Mouse (Mus musculus): ENCODE measurements around the gene Kremen2. TPM values are rescaled to one million over a fixed set of nuclear protein-coding genes. Genes with fewer than 3 reads are reported as not detected.

Gene Kremen2
- polyA plus RNA-seq (2015; fragmentation: Nextera tagmentation; extraction: Ambion mirVana), result 0.41 and 1.0 TPM in 2 replicates

- Histone ChIP-seq H3K4me2 (ENCODE audit: low read length) (peak within 1 kb of the TSS; percentile 68), H3K27me3 (replicated peaks; ENCODE audit: control insufficient read depth, insufficient read depth, low read length) (peaks cover 55% of the 10 kb centered on the region), H3K27ac (ENCODE audit: low read length) (no peak within 1 kb of the TSS), H3K36me3 (ENCODE audit: control insufficient read depth, insufficient read depth) (no peaks in the 10 kb centered on the region), H3K4me1 (replicated peaks; ENCODE audit: control insufficient read depth, insufficient read depth, low read length) (peaks cover 23% of the 10 kb centered on the region), H3K9me3 (ENCODE audit: control insufficient read depth, low read length) (no peaks in the 10 kb centered on the region), H3K4me3 (replicated peaks; ENCODE audit: low read length) (peak within 1 kb of the TSS; percentile 46), H3K9ac (replicated peaks; ENCODE audit: low read depth, low read length) (peak within 1 kb of the TSS; percentile 61)
- WGBS, result under 1% methylated on average over 38 of the region's 45 CpGs
- no peak for ATAC-seq
These were observed at the start of gene Kremen2 for GRCm38 (mm10) chr17:23745301-23746251. Gene Kremen2, minus strand, starts transcription at chr17:23745833.

GRCm38 (mm10) chr17:23795323-23795722 is 49.7 kb upstream of the Kremen2 start:
- 95% methylated on average over 8 of the region's 8 CpGs for WGBS
- no peak overlapping the region for H3K4me3 ChIP-seq (replicated peaks; ENCODE audit: low read length)
- H3K9me3 ChIP-seq (ENCODE audit: control insufficient read depth, low read length), result no peaks in the 10 kb centered on the region
- no peaks in the 10 kb centered on the region for H3K36me3 ChIP-seq (ENCODE audit: control insufficient read depth, insufficient read depth)
- H3K27me3 ChIP-seq (replicated peaks; ENCODE audit: control insufficient read depth, insufficient read depth, low read length), result no peaks in the 10 kb centered on the region
- no peak for ATAC-seq
- no peak overlapping the region for H3K9ac ChIP-seq (replicated peaks; ENCODE audit: low read depth, low read length)
- no peak overlapping the region for H3K4me2 ChIP-seq (ENCODE audit: low read length)
- peaks cover 11% of the 10 kb centered on the region for H3K4me1 ChIP-seq (replicated peaks; ENCODE audit: control insufficient read depth, insufficient read depth, low read length)
- H3K27ac ChIP-seq (ENCODE audit: low read length), result no peak overlapping the region

GRCm38 (mm10) chr17:23791079-23791357 is 45.4 kb upstream of the Kremen2 start:
- 44% methylated on average over 2 of the region's 2 CpGs for WGBS
- no peak for ATAC-seq

GRCm38 (mm10) chr17:23790269-23791078 is 44.8 kb upstream of the Kremen2 start, which contains the start of gene Srrm2:
Gene Srrm2, plus strand, starts transcription at chr17:23790532.
- Histone ChIP-seq H3K27ac (ENCODE audit: low read length) (peak within 1 kb of the TSS; percentile 77), H3K9ac (replicated peaks; ENCODE audit: low read depth, low read length) (peak within 1 kb of the TSS; percentile 89), H3K4me2 (ENCODE audit: low read length) (peak within 1 kb of the TSS; percentile 85), H3K9me3 (ENCODE audit: control insufficient read depth, low read length) (no peaks in the 10 kb centered on the region), H3K4me3 (replicated peaks; ENCODE audit: low read length) (peak within 1 kb of the TSS; percentile 53), H3K4me1 (replicated peaks; ENCODE audit: control insufficient read depth, insufficient read depth, low read length) (peaks cover 24% of the 10 kb centered on the region), H3K27me3 (replicated peaks; ENCODE audit: control insufficient read depth, insufficient read depth, low read length) (no peaks in the 10 kb centered on the region), H3K36me3 (ENCODE audit: control insufficient read depth, insufficient read depth) (no peaks in the 10 kb centered on the region)
- ATAC-seq, result peak; percentile 18; the same call in 1 of the 2 replicates
- 1% methylated on average over 29 of the region's 29 CpGs for WGBS

More at GRCm38 (mm10) chr17:23791079-23791357, 45.4 kb upstream of the Kremen2 start:
- Histone ChIP-seq H3K4me3 (replicated peaks; ENCODE audit: low read length) (peak overlapping the region; percentile 53), H3K9me3 (ENCODE audit: control insufficient read depth, low read length) (no peaks in the 10 kb centered on the region), H3K4me1 (replicated peaks; ENCODE audit: control insufficient read depth, insufficient read depth, low read length) (peaks cover 23% of the 10 kb centered on the region), H3K9ac (replicated peaks; ENCODE audit: low read depth, low read length) (no peak overlapping the region), H3K27ac (ENCODE audit: low read length) (no peak overlapping the region), H3K36me3 (ENCODE audit: control insufficient read depth, insufficient read depth) (no peaks in the 10 kb centered on the region), H3K27me3 (replicated peaks; ENCODE audit: control insufficient read depth, insufficient read depth, low read length) (no peaks in the 10 kb centered on the region), H3K4me2 (ENCODE audit: low read length) (peak overlapping the region; percentile 85)

- H3K9me3 ChIP-seq (ENCODE audit: control insufficient read depth, low read length), result no peaks in the 10 kb centered on the region
- peak overlapping the region; percentile 77 for H3K27ac ChIP-seq (ENCODE audit: low read length)
- H3K36me3 ChIP-seq (ENCODE audit: control insufficient read depth, insufficient read depth), result no peaks in the 10 kb centered on the region
- 12% methylated on average over 8 of the region's 8 CpGs for WGBS
- peaks cover 28% of the 10 kb centered on the region for H3K4me1 ChIP-seq (replicated peaks; ENCODE audit: control insufficient read depth, insufficient read depth, low read length)
- peak overlapping the region; percentile 53 for H3K4me3 ChIP-seq (replicated peaks; ENCODE audit: low read length)
- H3K27me3 ChIP-seq (replicated peaks; ENCODE audit: control insufficient read depth, insufficient read depth, low read length), result no peaks in the 10 kb centered on the region
- peak overlapping the region; percentile 89 for H3K9ac ChIP-seq (replicated peaks; ENCODE audit: low read depth, low read length)
- H3K4me2 ChIP-seq (ENCODE audit: low read length), result peak overlapping the region; percentile 85
- no peak for ATAC-seq
These were observed 44.2 kb upstream of the Kremen2 start for GRCm38 (mm10) chr17:23789749-23790268.

GRCm38 (mm10) chr17:23788973-23789372 is 43.3 kb upstream of the Kremen2 start:
- H3K4me3 ChIP-seq (replicated peaks; ENCODE audit: low read length), result no peak overlapping the region
- ATAC-seq, result no peak
- no peaks in the 10 kb centered on the region for H3K36me3 ChIP-seq (ENCODE audit: control insufficient read depth, insufficient read depth)
- no peak overlapping the region for H3K27ac ChIP-seq (ENCODE audit: low read length)
- no peaks in the 10 kb centered on the region for H3K9me3 ChIP-seq (ENCODE audit: control insufficient read depth, low read length)
- WGBS, result 93% methylated on average over 4 of the region's 4 CpGs
- no peaks in the 10 kb centered on the region for H3K27me3 ChIP-seq (replicated peaks; ENCODE audit: control insufficient read depth, insufficient read depth, low read length)
- H3K9ac ChIP-seq (replicated peaks; ENCODE audit: low read depth, low read length), result no peak overlapping the region
- peaks cover 28% of the 10 kb centered on the region for H3K4me1 ChIP-seq (replicated peaks; ENCODE audit: control insufficient read depth, insufficient read depth, low read length)
- no peak overlapping the region for H3K4me2 ChIP-seq (ENCODE audit: low read length)

- ATAC-seq, result peak; percentile 49
- Histone ChIP-seq H3K27me3 (replicated peaks; ENCODE audit: control insufficient read depth, insufficient read depth, low read length) (no peaks in the 10 kb centered on the region), H3K36me3 (ENCODE audit: control insufficient read depth, insufficient read depth) (no peaks in the 10 kb centered on the region), H3K4me2 (ENCODE audit: low read length) (peak overlapping the region; percentile 64), H3K9ac (replicated peaks; ENCODE audit: low read depth, low read length) (peak overlapping the region; percentile 65), H3K27ac (ENCODE audit: low read length) (peak overlapping the region; percentile 81), H3K9me3 (ENCODE audit: control insufficient read depth, low read length) (no peaks in the 10 kb centered on the region), H3K4me3 (replicated peaks; ENCODE audit: low read length) (peak overlapping the region; percentile 58), H3K4me1 (replicated peaks; ENCODE audit: control insufficient read depth, insufficient read depth, low read length) (peaks cover 28% of the 10 kb centered on the region)
- WGBS, result 8% methylated on average over 13 of the region's 13 CpGs
These were observed 40.9 kb upstream of the Kremen2 start for GRCm38 (mm10) chr17:23786510-23786931.

GRCm38 (mm10) chr17:23785561-23786471 is 40.2 kb upstream of the Kremen2 start, which contains the start of gene Flywch2:
Gene Flywch2, minus strand, starts transcription at chr17:23786081.
- Histone ChIP-seq H3K9me3 (ENCODE audit: control insufficient read depth, low read length) (no peaks in the 10 kb centered on the region), H3K27ac (ENCODE audit: low read length) (peak within 1 kb of the TSS; percentile 81), H3K4me3 (replicated peaks; ENCODE audit: low read length) (peak within 1 kb of the TSS; percentile 58), H3K36me3 (ENCODE audit: control insufficient read depth, insufficient read depth) (no peaks in the 10 kb centered on the region), H3K4me2 (ENCODE audit: low read length) (peak within 1 kb of the TSS; percentile 64), H3K9ac (replicated peaks; ENCODE audit: low read depth, low read length) (peak within 1 kb of the TSS; percentile 65), H3K4me1 (replicated peaks; ENCODE audit: control insufficient read depth, insufficient read depth, low read length) (peaks cover 22% of the 10 kb centered on the region), H3K27me3 (replicated peaks; ENCODE audit: control insufficient read depth, insufficient read depth, low read length) (no peaks in the 10 kb centered on the region)
- 3% methylated on average over 42 of the region's 43 CpGs for WGBS
- ATAC-seq, result peak; percentile 88
